Mouse (Mus musculus): Measurements from ENCODE around the gene Klhdc10. TPM values are rescaled to one million over a fixed set of nuclear protein-coding genes. Genes with fewer than 3 reads are reported as not detected.

The Klhdc10 gene
- polyA plus RNA-seq, 1 experiment from 2014 or later: 33.0 TPM

DNA sequence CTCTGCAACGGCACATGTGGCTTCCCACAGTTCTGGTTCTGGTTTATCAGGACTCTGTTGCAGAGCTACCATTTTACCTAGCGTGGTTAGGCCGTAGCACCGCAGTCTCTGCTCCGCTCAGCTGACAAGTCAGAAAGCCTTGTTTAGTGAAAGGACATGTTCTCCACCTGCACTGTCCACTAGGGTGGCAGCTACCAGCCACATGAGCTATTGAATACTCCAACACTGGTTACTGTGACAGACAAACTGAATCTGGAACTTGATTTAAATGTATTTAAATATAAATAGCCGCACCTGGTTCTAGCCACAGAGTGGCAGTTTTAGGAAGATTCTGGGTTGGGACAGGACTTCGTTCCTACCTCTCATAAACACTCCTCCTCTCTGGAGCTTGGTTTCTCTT lies 55.3 kb downstream of the Klhdc10 start:
- Histone ChIP-seq H3K4me1 (replicated peaks; ENCODE audit: control insufficient read depth, insufficient read depth, low read length) (peaks cover 24% of the 10 kb centered on the region; the same call in 1 of the 2 replicates), H3K27me3 (ENCODE audit: control insufficient read depth, insufficient read depth, low read length) (no peaks in the 10 kb centered on the region), H3K9ac (ENCODE audit: low read length) (no peak overlapping the region), H3K9me3 (ENCODE audit: control insufficient read depth, low read length) (no peaks in the 10 kb centered on the region), H3K4me3 (ENCODE audit: low read depth, low read length) (no peak overlapping the region), H3K27ac (ENCODE audit: low read depth, low read length) (no peak overlapping the region), H3K36me3 (ENCODE audit: control insufficient read depth, insufficient read depth, low read length) (peaks cover 6% of the 10 kb centered on the region), H3K4me2 (ENCODE audit: low read depth, low read length, severe bottlenecking) (no peak overlapping the region)
- ATAC-seq (replicated peaks; ENCODE audit: low FRiP score): no peak
- DNase-seq (ENCODE audit: low spot score): no peak
- WGBS: 95% methylated on average over 7 of the region's 7 CpGs

DNA sequence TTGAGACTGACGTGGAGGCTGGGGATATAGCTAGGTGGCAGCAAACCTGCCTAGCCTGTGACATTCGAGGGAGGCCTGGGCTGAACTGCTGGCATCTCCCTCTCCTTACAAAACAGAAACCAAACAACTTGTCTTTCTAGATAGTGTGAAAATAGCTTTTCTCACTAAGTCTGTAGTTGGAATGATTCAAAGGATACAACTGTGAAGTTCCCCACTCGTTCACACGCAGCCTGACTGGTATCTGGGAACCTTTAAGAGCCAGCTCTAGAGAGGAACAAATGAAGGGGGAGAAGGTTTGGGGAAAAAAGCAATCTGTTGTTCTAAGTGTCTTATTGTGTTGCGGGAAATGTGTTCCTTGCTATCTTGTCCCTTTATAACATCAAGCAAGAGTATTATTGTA lies 57.0 kb downstream of the Klhdc10 start:
- WGBS: 89% methylated on average over 5 of the region's 5 CpGs

DNA sequence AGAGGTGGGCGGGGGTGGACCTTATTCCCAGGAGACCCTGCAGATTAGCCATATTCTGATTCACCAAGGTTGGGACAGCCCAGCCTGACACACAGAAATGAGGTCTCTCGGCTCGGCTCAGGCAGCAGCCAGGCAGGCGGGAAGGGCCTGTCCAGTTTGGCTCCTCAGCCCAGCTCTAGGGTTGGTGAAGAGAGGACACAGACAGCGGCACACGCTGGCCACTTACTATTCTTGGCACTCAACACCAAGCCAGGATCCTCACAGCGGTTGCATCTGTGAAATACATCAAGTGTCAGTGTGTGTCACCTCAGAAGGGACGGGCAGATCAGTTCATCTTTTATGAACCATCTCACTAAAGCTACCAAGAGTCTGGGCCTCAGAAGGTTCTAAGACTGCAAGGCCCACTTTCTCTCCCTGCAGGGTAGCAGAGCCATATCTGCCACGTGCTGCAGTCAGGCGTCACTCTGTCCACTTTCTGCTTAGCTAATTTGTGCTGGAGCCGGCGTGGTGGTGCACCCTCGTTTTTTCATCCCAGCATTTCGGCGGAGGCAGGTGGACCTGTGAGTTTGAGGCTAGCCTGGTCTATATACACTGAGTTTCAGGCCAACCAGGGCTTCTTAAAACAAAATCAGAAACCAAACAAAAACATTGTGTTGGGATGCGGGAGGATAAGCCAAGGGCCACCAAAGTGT lies 57.5 kb downstream of the Klhdc10 start:
- Histone ChIP-seq H3K4me2 (ENCODE audit: low read depth, low read length, severe bottlenecking) (peak overlapping the region; percentile 63), H3K36me3 (ENCODE audit: control insufficient read depth, insufficient read depth, low read length) (peaks cover 6% of the 10 kb centered on the region), H3K9ac (ENCODE audit: low read length) (peak overlapping the region; percentile 81), H3K4me1 (replicated peaks; ENCODE audit: control insufficient read depth, insufficient read depth, low read length) (peaks cover 24% of the 10 kb centered on the region; the same call in 1 of the 2 replicates), H3K27ac (ENCODE audit: low read depth, low read length) (peak overlapping the region; percentile 99), H3K9me3 (ENCODE audit: control insufficient read depth, low read length) (no peaks in the 10 kb centered on the region), H3K4me3 (ENCODE audit: low read depth, low read length) (peak overlapping the region; percentile 36), H3K27me3 (ENCODE audit: control insufficient read depth, insufficient read depth, low read length) (no peaks in the 10 kb centered on the region)
- WGBS: 74% methylated on average over 16 of the region's 16 CpGs
- DNase-seq (ENCODE audit: low spot score) (no peak), ATAC-seq (replicated peaks; ENCODE audit: low FRiP score) (no peak)

More for the DNA sequence above, 57.0 kb downstream of the Klhdc10 start:
- ATAC-seq (replicated peaks; ENCODE audit: low FRiP score): no peak
- H3K36me3 ChIP-seq (ENCODE audit: control insufficient read depth, insufficient read depth, low read length): peaks cover 6% of the 10 kb centered on the region
- no peak overlapping the region for H3K27ac ChIP-seq (ENCODE audit: low read depth, low read length)
- H3K9me3 ChIP-seq (ENCODE audit: control insufficient read depth, low read length): no peaks in the 10 kb centered on the region
- no peak overlapping the region for H3K4me2 ChIP-seq (ENCODE audit: low read depth, low read length, severe bottlenecking)
- H3K9ac ChIP-seq (ENCODE audit: low read length): no peak overlapping the region
- peaks cover 24% of the 10 kb centered on the region; the same call in 1 of the 2 replicates for H3K4me1 ChIP-seq (replicated peaks; ENCODE audit: control insufficient read depth, insufficient read depth, low read length)
- H3K27me3 ChIP-seq (ENCODE audit: control insufficient read depth, insufficient read depth, low read length): no peaks in the 10 kb centered on the region
- no peak for DNase-seq (ENCODE audit: low spot score)
- H3K4me3 ChIP-seq (ENCODE audit: low read depth, low read length): no peak overlapping the region

DNA sequence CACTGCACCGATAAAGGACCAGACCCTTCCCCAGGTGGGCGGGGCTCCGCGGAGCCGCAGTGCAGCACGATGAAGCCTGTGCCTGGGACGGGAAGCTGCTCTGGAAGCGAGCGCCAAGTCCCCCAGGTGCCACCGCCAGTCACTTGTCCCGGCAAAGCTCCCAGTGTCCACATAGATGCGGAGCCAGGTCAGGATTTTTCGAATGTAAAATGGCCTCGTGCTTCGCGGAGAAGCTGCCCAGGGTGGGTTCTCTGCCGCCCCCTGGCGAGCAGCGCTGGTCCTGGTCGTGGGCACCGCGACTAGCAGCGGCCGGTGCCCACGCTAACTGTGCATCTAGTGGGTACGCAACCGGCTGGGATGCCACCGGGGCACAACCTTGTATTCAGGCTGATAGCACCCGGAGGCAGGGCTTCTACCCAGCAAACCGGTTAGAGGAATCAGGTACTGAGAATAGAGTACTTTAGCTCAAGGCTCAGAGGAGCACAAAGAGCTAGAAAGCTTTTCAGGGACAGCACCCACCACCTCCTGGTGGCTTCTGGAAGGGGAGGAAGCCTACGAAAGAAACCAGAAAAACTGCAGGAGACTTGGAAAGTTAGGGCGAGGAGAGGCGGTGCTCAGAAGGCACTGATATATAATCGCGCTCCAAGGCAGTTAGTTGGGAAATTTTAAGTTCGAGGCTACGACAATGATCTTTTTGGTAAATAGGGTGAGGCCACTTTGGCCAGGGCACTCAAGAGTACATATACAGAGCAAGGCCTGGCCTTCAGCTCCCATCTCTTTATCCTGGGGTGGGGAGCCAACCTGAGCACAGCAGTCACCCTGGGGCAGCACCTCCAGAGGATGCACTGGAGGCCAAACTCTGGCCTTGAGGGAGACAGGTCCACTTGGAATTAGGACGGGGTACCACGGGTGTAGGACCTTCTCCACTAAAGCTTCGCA lies 58.4 kb downstream of the Klhdc10 start:
- 4% methylated on average over 40 of the region's 40 CpGs for WGBS
- H3K4me1 ChIP-seq (replicated peaks; ENCODE audit: control insufficient read depth, insufficient read depth, low read length): peaks cover 26% of the 10 kb centered on the region; the same call in 1 of the 2 replicates
- peak; percentile 43 for ATAC-seq (replicated peaks; ENCODE audit: low FRiP score)

DNA sequence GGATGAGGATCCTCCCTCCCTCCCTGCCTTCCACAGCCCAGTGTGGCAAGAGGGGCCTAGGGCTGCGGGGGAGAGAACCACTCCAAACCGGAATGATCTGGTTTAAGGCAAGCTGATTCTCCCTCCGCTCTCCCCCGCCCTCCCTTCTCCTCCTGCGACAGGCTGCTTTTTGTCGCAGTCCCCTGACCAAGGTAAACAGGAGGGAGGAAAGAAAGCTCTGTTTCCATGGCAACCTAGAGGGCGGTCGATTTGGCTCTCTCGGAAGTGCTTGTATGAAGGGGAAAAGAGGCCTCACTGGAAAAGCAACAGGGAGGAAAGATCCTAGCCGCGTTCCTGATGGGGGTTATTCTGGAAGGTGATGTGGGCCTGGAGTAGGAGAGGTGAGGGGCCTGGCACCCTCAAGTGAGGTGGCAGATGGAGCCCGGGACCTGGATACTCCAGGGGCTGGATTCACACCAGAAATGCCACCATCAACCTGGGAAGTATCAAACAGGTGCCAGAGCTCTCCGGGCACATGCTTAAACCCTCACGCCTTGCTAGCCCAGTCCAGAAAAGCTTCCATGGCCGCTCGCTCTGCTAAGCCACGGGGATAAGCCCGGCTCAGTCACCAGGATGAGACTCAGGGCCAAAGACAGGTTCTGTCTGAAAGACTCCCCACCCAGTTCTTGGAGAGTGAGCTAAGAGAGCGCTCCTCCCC lies 59.2 kb downstream of the Klhdc10 start:
- ATAC-seq (replicated peaks; ENCODE audit: low FRiP score) (peak; percentile 94), DNase-seq (ENCODE audit: low spot score) (peak; percentile 93)
- peak overlapping the region; percentile 63; the same call in 1 of the 2 replicates for H3K4me2 ChIP-seq (ENCODE audit: low read depth, low read length, severe bottlenecking)
- H3K27me3 ChIP-seq (ENCODE audit: control insufficient read depth, insufficient read depth, low read length): no peaks in the 10 kb centered on the region
- peaks cover 26% of the 10 kb centered on the region; the same call in 1 of the 2 replicates for H3K4me1 ChIP-seq (replicated peaks; ENCODE audit: control insufficient read depth, insufficient read depth, low read length)
- WGBS: 9% methylated on average over 19 of the region's 19 CpGs
- peak overlapping the region; percentile 81 for H3K9ac ChIP-seq (ENCODE audit: low read length)
- H3K36me3 ChIP-seq (ENCODE audit: control insufficient read depth, insufficient read depth, low read length): no peaks in the 10 kb centered on the region
- H3K27ac ChIP-seq (ENCODE audit: low read depth, low read length): peak overlapping the region; percentile 99
- peak overlapping the region; percentile 4; the same call in 1 of the 2 replicates for H3K4me3 ChIP-seq (ENCODE audit: low read depth, low read length)
- no peaks in the 10 kb centered on the region for H3K9me3 ChIP-seq (ENCODE audit: control insufficient read depth, low read length)

More for the DNA sequence above, 58.4 kb downstream of the Klhdc10 start:
- Histone ChIP-seq H3K4me3 (ENCODE audit: low read depth, low read length) (peak overlapping the region; percentile 36), H3K27me3 (ENCODE audit: control insufficient read depth, insufficient read depth, low read length) (no peaks in the 10 kb centered on the region), H3K36me3 (ENCODE audit: control insufficient read depth, insufficient read depth, low read length) (peaks cover 4% of the 10 kb centered on the region), H3K9me3 (ENCODE audit: control insufficient read depth, low read length) (no peaks in the 10 kb centered on the region), H3K27ac (ENCODE audit: low read depth, low read length) (peak overlapping the region; percentile 99), H3K4me2 (ENCODE audit: low read depth, low read length, severe bottlenecking) (peak overlapping the region; percentile 63), H3K9ac (ENCODE audit: low read length) (peak overlapping the region; percentile 81)
- DNase-seq (ENCODE audit: low spot score): peak; percentile 92

DNA sequence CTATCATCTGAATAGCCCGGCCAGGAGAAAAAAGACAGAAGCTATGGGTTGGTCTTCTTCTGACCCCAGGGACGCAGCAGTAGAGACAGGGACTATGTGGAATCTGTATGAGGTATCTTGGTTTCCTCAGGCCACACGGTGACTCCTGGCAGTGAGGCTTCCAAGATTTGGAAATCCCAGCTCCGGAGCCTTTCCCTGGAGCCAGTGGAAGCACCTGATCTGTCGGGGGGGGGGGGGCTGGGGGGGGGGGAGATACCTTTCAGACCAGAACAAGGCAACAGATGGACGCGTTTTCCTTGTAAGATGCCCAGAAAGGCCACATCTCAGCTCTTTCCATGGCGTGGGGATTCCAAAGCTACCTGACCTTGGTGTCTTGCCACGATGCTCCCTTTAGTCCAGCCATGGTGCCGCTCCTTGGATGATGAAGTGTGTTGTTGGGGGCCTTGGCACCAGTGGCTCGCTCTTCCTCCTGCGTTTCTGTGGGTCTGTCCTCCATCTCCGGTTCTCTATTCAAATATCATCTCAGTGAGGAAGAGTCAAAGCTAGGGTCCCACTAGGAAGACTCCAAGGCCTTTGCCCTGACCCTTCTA lies 60.2 kb downstream of the Klhdc10 start:
- no peak for ATAC-seq (replicated peaks; ENCODE audit: low FRiP score)
- Histone ChIP-seq H3K9me3 (ENCODE audit: control insufficient read depth, low read length) (no peaks in the 10 kb centered on the region), H3K36me3 (ENCODE audit: control insufficient read depth, insufficient read depth, low read length) (no peaks in the 10 kb centered on the region), H3K4me3 (ENCODE audit: low read depth, low read length) (no peak overlapping the region), H3K27ac (ENCODE audit: low read depth, low read length) (peak overlapping the region; percentile 99; the same call in 1 of the 2 replicates), H3K27me3 (ENCODE audit: control insufficient read depth, insufficient read depth, low read length) (no peaks in the 10 kb centered on the region), H3K9ac (ENCODE audit: low read length) (peak overlapping the region; percentile 81; the same call in 1 of the 2 replicates), H3K4me1 (replicated peaks; ENCODE audit: control insufficient read depth, insufficient read depth, low read length) (peaks cover 26% of the 10 kb centered on the region; the same call in 1 of the 2 replicates), H3K4me2 (ENCODE audit: low read depth, low read length, severe bottlenecking) (no peak overlapping the region)
- WGBS: 85% methylated on average over 13 of the region's 13 CpGs
- DNase-seq (ENCODE audit: low spot score): peak; percentile 47

DNA sequence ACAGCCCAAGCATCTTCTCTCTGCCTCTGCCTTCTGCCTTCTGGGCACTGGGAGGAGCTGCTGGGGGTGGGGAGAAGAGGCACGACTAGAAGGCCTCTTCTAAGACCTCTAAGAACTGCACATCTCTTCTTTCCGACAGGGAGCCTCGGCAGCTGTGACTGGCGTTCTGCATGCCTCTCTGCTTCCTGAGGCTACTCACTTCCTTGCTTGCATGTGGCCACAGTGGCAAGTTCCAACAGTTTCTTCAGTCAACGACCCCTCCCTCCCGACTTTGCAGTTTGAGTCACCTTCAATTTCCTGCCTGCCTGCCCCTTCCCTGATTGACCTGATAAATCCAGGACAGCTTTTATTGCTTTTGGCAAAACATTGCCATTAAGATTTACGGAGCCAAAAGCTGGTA lies 61.2 kb downstream of the Klhdc10 start:
- no peak overlapping the region for H3K27ac ChIP-seq (ENCODE audit: low read depth, low read length)
- no peaks in the 10 kb centered on the region for H3K9me3 ChIP-seq (ENCODE audit: control insufficient read depth, low read length)
- no peak overlapping the region for H3K4me3 ChIP-seq (ENCODE audit: low read depth, low read length)
- H3K9ac ChIP-seq (ENCODE audit: low read length): no peak overlapping the region
- DNase-seq (ENCODE audit: low spot score): no peak
- 42% methylated on average over 7 of the region's 7 CpGs for WGBS
- peaks cover 26% of the 10 kb centered on the region; the same call in 1 of the 2 replicates for H3K4me1 ChIP-seq (replicated peaks; ENCODE audit: control insufficient read depth, insufficient read depth, low read length)
- no peak for ATAC-seq (replicated peaks; ENCODE audit: low FRiP score)
- H3K27me3 ChIP-seq (ENCODE audit: control insufficient read depth, insufficient read depth, low read length): no peaks in the 10 kb centered on the region
- H3K36me3 ChIP-seq (ENCODE audit: control insufficient read depth, insufficient read depth, low read length): no peaks in the 10 kb centered on the region
- H3K4me2 ChIP-seq (ENCODE audit: low read depth, low read length, severe bottlenecking): no peak overlapping the region

DNA sequence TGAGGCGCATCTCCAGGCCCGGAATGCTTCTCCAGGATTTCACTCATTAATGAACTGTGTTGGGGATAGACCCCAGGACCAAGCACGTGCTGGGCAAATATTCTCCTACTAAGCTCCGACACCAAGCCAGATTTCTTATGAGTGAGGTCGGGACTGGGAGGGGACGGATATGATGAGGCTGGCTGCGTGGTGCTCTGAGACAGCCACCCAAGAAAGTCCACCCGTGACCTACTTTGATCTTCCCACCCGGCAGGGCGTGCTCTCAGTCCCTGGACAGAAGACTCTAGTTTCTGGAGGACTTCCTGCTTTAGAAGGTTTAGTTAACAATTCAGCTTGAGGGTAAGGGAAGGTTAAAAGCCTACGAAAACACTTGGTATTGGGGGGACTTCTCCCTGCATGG lies 63.9 kb downstream of the Klhdc10 start:
- H3K27ac ChIP-seq (ENCODE audit: low read depth, low read length): no peak overlapping the region
- peaks cover 13% of the 10 kb centered on the region; the same call in 1 of the 2 replicates for H3K4me1 ChIP-seq (replicated peaks; ENCODE audit: control insufficient read depth, insufficient read depth, low read length)
- H3K27me3 ChIP-seq (ENCODE audit: control insufficient read depth, insufficient read depth, low read length): no peaks in the 10 kb centered on the region
- no peak overlapping the region for H3K9ac ChIP-seq (ENCODE audit: low read length)
- 90% methylated on average over 11 of the region's 11 CpGs for WGBS
- DNase-seq (ENCODE audit: low spot score) (no peak), ATAC-seq (replicated peaks; ENCODE audit: low FRiP score) (no peak)
- no peak overlapping the region for H3K4me3 ChIP-seq (ENCODE audit: low read depth, low read length)
- H3K4me2 ChIP-seq (ENCODE audit: low read depth, low read length, severe bottlenecking): no peak overlapping the region
- H3K9me3 ChIP-seq (ENCODE audit: control insufficient read depth, low read length): no peaks in the 10 kb centered on the region
- no peaks in the 10 kb centered on the region for H3K36me3 ChIP-seq (ENCODE audit: control insufficient read depth, insufficient read depth, low read length)
